Mouse (Mus musculus) adrenal gland, adult (tissue): ENCODE measurements around the gene Rnf43.
A peak's percentile ranks its signal among the peaks of the same experiment; 100 is the strongest.

Experiments used
- DNase-seq, 2 experiments: peaks; one replicate each; pipeline ENCODE4 v3.0.0; 2022 to 2023; ENCODE audit warnings: low spot score in 1 of 2; ENCODE audit not compliant: inconsistent age in 2 of 2

Rnf43 gene

GRCm38 (mm10) chr11:87709513-87710261, 47.2 kb downstream of the Rnf43 start:
- peak; percentile 35 to 60 for DNase-seq

- DNase-seq, result no peak
These were observed 47.7 kb downstream of the Rnf43 start for GRCm38 (mm10) chr11:87710262-87710615.

GRCm38 (mm10) chr11:87712188-87712587, 49.7 kb downstream of the Rnf43 start:
- DNase-seq, result no peak

GRCm38 (mm10) chr11:87715999-87716398, 53.5 kb downstream of the Rnf43 start:
- DNase-seq, result no peak

- DNase-seq, result no peak
These were observed 57.0 kb downstream of the Rnf43 start for GRCm38 (mm10) chr11:87719526-87719925.

GRCm38 (mm10) chr11:87720324-87720723, 57.8 kb downstream of the Rnf43 start:
- DNase-seq, result no peak

- no peak for DNase-seq
These were observed 58.3 kb downstream of the Rnf43 start for GRCm38 (mm10) chr11:87720839-87721238.

GRCm38 (mm10) chr11:87722168-87722567, 59.6 kb downstream of the Rnf43 start:
- no peak for DNase-seq

GRCm38 (mm10) chr11:87722891-87723290, 60.4 kb downstream of the Rnf43 start:
- DNase-seq, result no peak

- no peak for DNase-seq
These were observed 63.0 kb downstream of the Rnf43 start for GRCm38 (mm10) chr11:87725515-87725914.

GRCm38 (mm10) chr11:87725964-87726562, 63.5 kb downstream of the Rnf43 start:
- no peak for DNase-seq

GRCm38 (mm10) chr11:87727021-87727420, 64.5 kb downstream of the Rnf43 start:
- DNase-seq, result no peak

GRCm38 (mm10) chr11:87727471-87727870, 64.9 kb downstream of the Rnf43 start:
- DNase-seq, result no peak

- no peak for DNase-seq
These were observed 66.5 kb downstream of the Rnf43 start for GRCm38 (mm10) chr11:87728850-87729592.

GRCm38 (mm10) chr11:87729593-87730185, 67.2 kb downstream of the Rnf43 start:
- DNase-seq, result no peak

GRCm38 (mm10) chr11:87730652-87731310, 68.3 kb downstream of the Rnf43 start:
- DNase-seq, result no peak

GRCm38 (mm10) chr11:87734346-87734745, 71.8 kb downstream of the Rnf43 start:
- no peak for DNase-seq

GRCm38 (mm10) chr11:87735691-87736090, 73.2 kb downstream of the Rnf43 start:
- no peak for DNase-seq

- DNase-seq, result peak; percentile 76 to 92
These were observed 74.2 kb downstream of the Rnf43 start for GRCm38 (mm10) chr11:87736647-87737134.

GRCm38 (mm10) chr11:87737175-87737740, 74.7 kb downstream of the Rnf43 start, which contains the start of gene Supt4a:
Gene Supt4a (plus strand): TSS chr11:87737552.
- DNase-seq, result peak; percentile 96 to 98
